ENCODE assay signal across 8 mouse cellular contexts in the genomic region with DNA sequence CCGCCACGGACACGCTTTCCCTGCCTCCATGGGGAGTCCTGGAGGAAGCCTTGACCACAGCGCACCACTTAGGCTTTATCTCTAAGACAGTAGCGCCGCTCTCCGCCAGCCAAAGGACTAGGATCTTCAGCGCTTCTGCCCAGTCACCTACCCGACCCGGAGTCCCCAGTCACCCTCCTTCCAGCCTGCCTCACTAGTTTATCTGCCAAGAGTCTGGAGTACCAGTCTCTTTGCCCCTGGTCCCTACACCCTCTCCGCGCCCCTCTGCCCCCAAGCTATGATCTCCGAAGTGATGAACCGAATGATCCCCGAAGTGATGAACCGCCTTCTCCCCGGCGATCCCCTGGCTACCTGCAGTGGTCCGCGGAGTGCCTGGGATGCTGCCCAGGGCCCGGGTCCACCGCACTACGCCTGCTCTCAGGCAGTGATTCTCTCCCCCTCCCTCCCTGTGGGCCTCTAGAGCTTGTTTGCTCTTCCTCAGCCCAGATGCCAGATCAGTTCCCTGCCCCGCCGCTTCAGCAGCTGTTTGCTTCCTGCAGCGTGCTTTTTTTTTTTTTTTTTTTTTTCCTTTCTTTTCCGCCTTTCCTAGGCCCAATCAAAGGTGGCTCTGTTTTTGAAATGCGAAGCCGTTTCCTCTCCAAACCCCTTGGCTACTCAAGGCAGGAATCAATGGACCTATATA. TPM values are rescaled to one million over a fixed set of nuclear protein-coding genes. Genes with fewer than 3 reads are reported as not detected.
DNase-seq lines count a peak whose midpoint lies in the region.

TSS of gene Hapln1 (plus strand) at position 592 of the 682 bp plus-strand sequence.

- WGBS in embryonic facial prominence, embryonic 10.5 days = 1% methylated on average over 29 of the region's 29 CpGs
- WGBS in hindbrain, embryonic 10.5 days = under 1% methylated on average over 29 of the region's 29 CpGs

- peak; percentile 8 for DNase-seq in ovary, adult 18-20 months (ENCODE audit: low spot score)
- no peak for DNase-seq in ovary, postnatal 10 days (ENCODE audit: low spot score)
- peak; percentile 79 for DNase-seq in embryonic facial prominence, embryonic 10.5 days (ENCODE audit: low spot score)
- DNase-seq in hindbrain, embryonic 10.5 days (ENCODE audit: low spot score) = peak; percentile 74
- DNase-seq in layer of hippocampus, postnatal 14 days (ENCODE audit: low spot score in 2 of 2) = peak; percentile 34 to 36
- peak; percentile 33 for DNase-seq in lung, postnatal 14 days
- peak; percentile 50 for DNase-seq in right cerebral cortex, adult 18-20 months
- no peak for DNase-seq in gastrocnemius, postnatal 36 days

- peaks cover 29% of the 10 kb centered on the region for H3K4me1 ChIP-seq in embryonic facial prominence, embryonic 10.5 days
- peaks cover 21% of the 10 kb centered on the region for H3K4me1 ChIP-seq in hindbrain, embryonic 10.5 days (replicated peaks)

- no peaks in the 10 kb centered on the region for H3K27me3 ChIP-seq in embryonic facial prominence, embryonic 10.5 days (replicated peaks; ENCODE audit: low read depth, poor library complexity, severe bottlenecking)
- H3K27me3 ChIP-seq in hindbrain, embryonic 10.5 days (ENCODE audit: insufficient read depth, poor library complexity, severe bottlenecking) = no peaks in the 10 kb centered on the region; the same call in 1 of the 2 replicates

- no peaks in the 10 kb centered on the region for H3K36me3 ChIP-seq in embryonic facial prominence, embryonic 10.5 days (replicated peaks)
- H3K36me3 ChIP-seq in hindbrain, embryonic 10.5 days = no peaks in the 10 kb centered on the region

- H3K9me3 ChIP-seq in embryonic facial prominence, embryonic 10.5 days = no peaks in the 10 kb centered on the region
- no peaks in the 10 kb centered on the region for H3K9me3 ChIP-seq in hindbrain, embryonic 10.5 days

- intact Hi-C loops in gastrocnemius, postnatal 36 days (cut with DNase I) = no loop called here

- peak within 1 kb of the TSS; percentile 86 for H3K27ac ChIP-seq in embryonic facial prominence, embryonic 10.5 days (replicated peaks)
- H3K27ac ChIP-seq in hindbrain, embryonic 10.5 days = peak within 1 kb of the TSS; percentile 86

- peak within 1 kb of the TSS; percentile 66 for H3K4me3 ChIP-seq in embryonic facial prominence, embryonic 10.5 days
- peak within 1 kb of the TSS; percentile 64 for H3K4me3 ChIP-seq in hindbrain, embryonic 10.5 days

RNA-seq across cellular contexts. Expression of gene Hapln1, which starts in this region (rescaled TPM):
- 13.0 and 16.9 TPM in 2 replicates for polyA plus RNA-seq in embryonic facial prominence, embryonic 10.5 days (2016; fragmentation: Nextera tagmentation; extraction: Ambion mirVana)
- 16.9 and 22.7 TPM in 2 replicates for polyA plus RNA-seq in hindbrain, embryonic 10.5 days (2016; fragmentation: Nextera tagmentation; extraction: Ambion mirVana)
- 10 to 100 TPM; 71.9 to 84.4 TPM for total RNA-seq in layer of hippocampus, postnatal 14 days (2021)
- total RNA-seq in gastrocnemius, postnatal 36 days (2021) = under 1 TPM; 0.05 to 0.07 TPM

Comparison
In these comparisons a context has a peak if more than half of its experiments do, and no peak if none do; other contexts are left out.
1. RNA of gene Hapln1 (total RNA-seq): 71.9 to 84.4 TPM in layer of hippocampus, postnatal 14 days; 0.05 to 0.07 TPM in gastrocnemius, postnatal 36 days; every median in the first group is over 10 times any median in the second.
2. DNase-seq: peak in ovary, adult 18-20 months (single experiment), embryonic facial prominence, embryonic 10.5 days (single experiment), hindbrain, embryonic 10.5 days (single experiment), layer of hippocampus, postnatal 14 days (2 of 2), lung, postnatal 14 days (single experiment) and right cerebral cortex, adult 18-20 months (single experiment); none in ovary, postnatal 10 days (single experiment) and gastrocnemius, postnatal 36 days (0 of 2).